Mouse (Mus musculus): ENCODE measurements around the gene Accs.

Accs gene

GRCm38 (mm10) chr2:93849505-93850089 lies at the start of gene Accs:
Gene Accs (minus strand): TSS chr2:93849943.
- peak; percentile 85 to 95 for DNase-seq (ENCODE audit: inconsistent age in 2 of 2, low spot score in 1 of 2)

GRCm38 (mm10) chr2:93891611-93892280 lies 42.0 kb upstream of the Accs start:
- peak; percentile 49 to 65 for DNase-seq (ENCODE audit: inconsistent age in 2 of 2, low spot score in 1 of 2)

- DNase-seq (ENCODE audit: inconsistent age in 2 of 2, low spot score in 1 of 2), result no peak
Measured at GRCm38 (mm10) chr2:93890143-93890542, 40.4 kb upstream of the Accs start.

GRCm38 (mm10) chr2:93889071-93889470 lies 39.3 kb upstream of the Accs start:
- DNase-seq (ENCODE audit: inconsistent age in 2 of 2, low spot score in 1 of 2), result no peak

GRCm38 (mm10) chr2:93888366-93888765 lies 38.6 kb upstream of the Accs start:
- no peak for DNase-seq (ENCODE audit: inconsistent age in 2 of 2, low spot score in 1 of 2)

- peak in 1 of 2 experiments; percentile 45 for DNase-seq (ENCODE audit: inconsistent age in 2 of 2, low spot score in 1 of 2)
Measured at GRCm38 (mm10) chr2:93887273-93887672, 37.5 kb upstream of the Accs start.

GRCm38 (mm10) chr2:93886013-93886794 lies 36.5 kb upstream of the Accs start:
- DNase-seq (ENCODE audit: inconsistent age in 2 of 2, low spot score in 1 of 2), result peak in 1 of 2 experiments; percentile 64

- DNase-seq (ENCODE audit: inconsistent age in 2 of 2, low spot score in 1 of 2), result peak in 1 of 2 experiments; percentile 52
Measured at GRCm38 (mm10) chr2:93883066-93883465, 33.3 kb upstream of the Accs start.

GRCm38 (mm10) chr2:93881640-93882367 lies 32.1 kb upstream of the Accs start:
- peak; percentile 44 to 73 for DNase-seq (ENCODE audit: inconsistent age in 2 of 2, low spot score in 1 of 2)

- no peak for DNase-seq (ENCODE audit: inconsistent age in 2 of 2, low spot score in 1 of 2)
Measured at GRCm38 (mm10) chr2:93880981-93881380, 31.2 kb upstream of the Accs start.

GRCm38 (mm10) chr2:93880450-93880849 lies 30.7 kb upstream of the Accs start:
- DNase-seq (ENCODE audit: inconsistent age in 2 of 2, low spot score in 1 of 2), result no peak

- no peak for DNase-seq (ENCODE audit: inconsistent age in 2 of 2, low spot score in 1 of 2)
Measured at GRCm38 (mm10) chr2:93877005-93877404, 27.3 kb upstream of the Accs start.

- DNase-seq (ENCODE audit: inconsistent age in 2 of 2, low spot score in 1 of 2), result no peak
Measured at GRCm38 (mm10) chr2:93874606-93875005, 24.9 kb upstream of the Accs start.

- no peak for DNase-seq (ENCODE audit: inconsistent age in 2 of 2, low spot score in 1 of 2)
Measured at GRCm38 (mm10) chr2:93874227-93874514, 24.4 kb upstream of the Accs start.

- no peak for DNase-seq (ENCODE audit: inconsistent age in 2 of 2, low spot score in 1 of 2)
Measured at GRCm38 (mm10) chr2:93873449-93874226, 23.9 kb upstream of the Accs start.

- DNase-seq (ENCODE audit: inconsistent age in 2 of 2, low spot score in 1 of 2), result no peak
Measured at GRCm38 (mm10) chr2:93872257-93872656, 22.5 kb upstream of the Accs start.

- no peak for DNase-seq (ENCODE audit: inconsistent age in 2 of 2, low spot score in 1 of 2)
Measured at GRCm38 (mm10) chr2:93871411-93871925, 21.7 kb upstream of the Accs start.

GRCm38 (mm10) chr2:93870842-93871241 lies 21.1 kb upstream of the Accs start:
- peak; percentile 72 to 93 for DNase-seq (ENCODE audit: inconsistent age in 2 of 2, low spot score in 1 of 2)

GRCm38 (mm10) chr2:93869107-93869600 lies 19.4 kb upstream of the Accs start, which contains the start of gene Accsl:
Gene Accsl (minus strand): TSS chr2:93869157.
- DNase-seq (ENCODE audit: inconsistent age in 2 of 2, low spot score in 1 of 2), result no peak

- DNase-seq (ENCODE audit: inconsistent age in 2 of 2, low spot score in 1 of 2), result no peak
Measured at GRCm38 (mm10) chr2:93868566-93868965, 18.8 kb upstream of the Accs start.
